Mouse (Mus musculus) CH12.LX (cell line): ENCODE measurements at regions not wholly inside any gene's neighbourhood (a gene's known extent, or its start where the extent isn't known, plus 50 kb on each side); places are given as distances from the start of the nearest gene placed in this dataset.

Experiments
- DNase-seq: peaks from one replicate; pipeline ENCODE4 v3.0.0-alpha.2; 2013; ENCODE audit errors: extremely low read depth
- H3K27ac ChIP-seq: 2 replicates; pipeline ENCODE4 v1.5.1; 2012; ENCODE audit warnings: low read depth, mild to moderate bottlenecking, control low read depth, moderate library complexity; ENCODE audit not compliant: insufficient read depth
- H3K27me3 ChIP-seq: replicated peaks from 2 replicates; pipeline ENCODE3; 2012; ENCODE audit warnings: inconsistent platforms
- H3K36me3 ChIP-seq, 2 experiments: replicated peaks in 1 of 2; 2 replicates each; pipeline versions ENCODE3 to v1.6.1; 2012; ENCODE audit warnings: inconsistent platforms in 1 of 2, low read length in 1 of 2, mild to moderate bottlenecking in 1 of 2, mixed read lengths in 1 of 2, moderate library complexity in 1 of 2; ENCODE audit not compliant: control insufficient read depth in 1 of 2, insufficient read depth in 1 of 2
- H3K4me1 ChIP-seq, 2 experiments: 2 replicates each; pipeline ENCODE4 v1.6.1; 2012; ENCODE audit warnings: inconsistent platforms in 1 of 2, moderate library complexity in 1 of 2; ENCODE audit not compliant: insufficient read depth in 2 of 2, control insufficient read depth in 1 of 2
- H3K4me2 ChIP-seq: 2 replicates; pipeline ENCODE4 v1.6.1; 2012; ENCODE audit warnings: low read depth, mild to moderate bottlenecking, control low read depth; ENCODE audit not compliant: poor library complexity, insufficient read depth, severe bottlenecking
- H3K4me3 ChIP-seq, 3 experiments: fragments of 150-350 bp in 1 of 3; sonication (generic) in 1 of 3; replicated peaks in 1 of 3; 2 replicates each; pipeline versions ENCODE3 to v1.5.1; 2011 to 2012; ENCODE audit warnings: low read depth in 2 of 3, low read length in 2 of 3, mild to moderate bottlenecking in 2 of 3, moderate library complexity in 2 of 3, control low read depth in 1 of 3, improper control_type of control experiment in 1 of 3, inconsistent platforms in 1 of 3, mixed read lengths in 1 of 3; ENCODE audit not compliant: poor library complexity in 1 of 3
- H3K79me2 ChIP-seq: replicated peaks from 2 replicates; pipeline ENCODE4 v1.6.1; 2012; ENCODE audit warnings: mild to moderate bottlenecking, moderate library complexity; ENCODE audit not compliant: control insufficient read depth, poor library complexity, insufficient read depth, severe bottlenecking; ENCODE audit errors: extremely low read depth
- H3K9ac ChIP-seq: 2 replicates; pipeline ENCODE4 v1.6.1; 2012; ENCODE audit warnings: low read depth, mild to moderate bottlenecking, control low read depth, moderate library complexity; ENCODE audit not compliant: insufficient read depth
- H3K9me3 ChIP-seq: replicated peaks from 2 replicates; pipeline ENCODE3; 2012; ENCODE audit warnings: low read length, inconsistent platforms, mixed read lengths
- BHLHE40 ChIP-seq: IDR thresholded peaks from 2 replicates; pipeline ENCODE4 v1.6.1; 2011; ENCODE audit warnings: mild to moderate bottlenecking, low read depth, low read length, improper control_type of control experiment
- CHD2 ChIP-seq: IDR thresholded peaks from 2 replicates; pipeline ENCODE4 v1.6.1; 2011; ENCODE audit warnings: low read length, improper control_type of control experiment
- E2F4 ChIP-seq: IDR thresholded peaks from 2 replicates; pipeline ENCODE4 v1.6.1; 2011; ENCODE audit warnings: low read depth, low read length, improper control_type of control experiment; ENCODE audit not compliant: insufficient replicate concordance
- ELF1 ChIP-seq: IDR thresholded peaks from 2 replicates; pipeline ENCODE4 v1.6.1; 2014; ENCODE audit warnings: low read depth, mild to moderate bottlenecking, inconsistent platforms, low read length, improper control_type of control experiment
- EP300 ChIP-seq: IDR thresholded peaks from 2 replicates; pipeline ENCODE4 v1.6.1; 2011; ENCODE audit warnings: low read length, improper control_type of control experiment
- ETS1 ChIP-seq: conservative IDR thresholded peaks from 2 replicates; pipeline ENCODE4 v1.6.1; 2012; ENCODE audit warnings: low read depth, mild to moderate bottlenecking, inconsistent platforms, low read length, improper control_type of control experiment, moderate library complexity
- GABPA ChIP-seq: IDR thresholded peaks from 2 replicates; pipeline ENCODE4 v1.6.1; 2012; ENCODE audit warnings: low read depth, low read length, improper control_type of control experiment, inconsistent platforms; ENCODE audit not compliant: insufficient replicate concordance
- IRF4 ChIP-seq: IDR thresholded peaks from 2 replicates; pipeline ENCODE4 v1.6.1; 2014; ENCODE audit warnings: low read depth, mild to moderate bottlenecking, inconsistent platforms, low read length, improper control_type of control experiment
- JUN ChIP-seq: IDR thresholded peaks from 2 replicates; pipeline ENCODE4 v1.6.1; 2011; ENCODE audit warnings: low read depth, mild to moderate bottlenecking, low read length, improper control_type of control experiment, moderate library complexity; ENCODE audit not compliant: insufficient read depth
- JUND ChIP-seq: conservative IDR thresholded peaks from 2 replicates; pipeline ENCODE4 v1.6.1; 2011; ENCODE audit warnings: low read depth, low read length, improper control_type of control experiment
- MAFK ChIP-seq: IDR thresholded peaks from 2 replicates; pipeline ENCODE4 v1.6.1; 2011; ENCODE audit warnings: low read length, improper control_type of control experiment; ENCODE audit not compliant: insufficient replicate concordance
- PAX5 ChIP-seq: IDR thresholded peaks from 2 replicates; pipeline ENCODE4 v1.6.1; 2012; ENCODE audit warnings: low read length, inconsistent platforms, mixed read lengths
- POLR2A ChIP-seq: IDR thresholded peaks from 2 replicates; pipeline ENCODE4 v1.6.1; 2011; ENCODE audit warnings: low read depth, mild to moderate bottlenecking, improper control_type of control experiment, low read length
- POLR2AphosphoS2 ChIP-seq: IDR thresholded peaks from 2 replicates; pipeline ENCODE4 v1.6.1; 2011; ENCODE audit warnings: low read depth, low read length, improper control_type of control experiment
- ZKSCAN1 ChIP-seq: IDR thresholded peaks from 2 replicates; pipeline ENCODE4 v1.6.1; 2012; ENCODE audit warnings: low read depth, inconsistent platforms, low read length, improper control_type of control experiment, borderline replicate concordance
- ZNF384 ChIP-seq: IDR thresholded peaks from 2 replicates; pipeline ENCODE4 v1.6.1; 2012; ENCODE audit warnings: low read depth, low read length, improper control_type of control experiment, inconsistent platforms
- dilution Hi-C: fragments of 300-500 bp; cut with MboI; formaldehyde crosslinking; loops from 2 replicates; pipeline ENCODE4 v1.14.3; 2020; ENCODE audit warnings: low sequenced_read_pairs; ENCODE audit not compliant: extremely low pct_unique_long_range_greater_than_20kb, extremely low pct_ligation_motif_present
- in situ Hi-C: fragments of 300-500 bp; cut with MboI; formaldehyde crosslinking; loops from 3 replicates; pipeline ENCODE4 v1.14.3; 2019; ENCODE audit warnings: low sequenced_read_pairs, low pct_ligation_motif_present, low pct_unique_long_range_greater_than_20kb, mixed read lengths

- Histone ChIP-seq H3K27me3 (peaks cover 2% of the 10 kb centered on the region), H3K27ac (no peak overlapping the region), H3K9ac (no peak overlapping the region), H3K79me2 (no peaks in the 10 kb centered on the region), H3K4me2 (no peak overlapping the region), H3K9me3 (peaks cover 4% of the 10 kb centered on the region), H3K4me1 (peaks cover 5 to 35% of the 10 kb centered on the region in 2 experiments; a peak in 3 of 4 replicates), H3K4me3 (no peak overlapping the region), H3K36me3 (no peaks in the 10 kb centered on the region)
- dilution Hi-C loops (no loop called here), in situ Hi-C loops (loop anchor here (5.0 to 25.0 kb wide), 2 partner anchors 116 to 531 kb away; no protein-coding TSS in a partner anchor)
- no peak for DNase-seq
- TF ChIP-seq GABPA, result no peak
- TF ChIP-seq CHD2, result no peak
- TF ChIP-seq EP300, result no peak
- TF ChIP-seq BHLHE40, result no peak
- no peak for TF ChIP-seq E2F4
- no peak for TF ChIP-seq ETS1
- TF ChIP-seq ELF1, result no peak
- no peak for TF ChIP-seq IRF4
- TF ChIP-seq ZNF384, result no peak
- no peak for TF ChIP-seq ZKSCAN1
- no peak for TF ChIP-seq JUN
- TF ChIP-seq POLR2AphosphoS2, result no peak
- no peak for TF ChIP-seq MAFK
- no peak for TF ChIP-seq PAX5
- TF ChIP-seq JUND, result no peak
These were observed 58.1 kb upstream of the Osbpl8 start for GRCm38 (mm10) chr10:111106411-111106810.

- Histone ChIP-seq H3K79me2 (no peaks in the 10 kb centered on the region), H3K36me3 (no peaks in the 10 kb centered on the region), H3K9me3 (peaks cover 4% of the 10 kb centered on the region), H3K4me1 (peaks cover 5 to 35% of the 10 kb centered on the region in 2 experiments; a peak in 3 of 4 replicates), H3K4me2 (no peak overlapping the region), H3K4me3 (no peak overlapping the region), H3K27me3 (peaks cover 2% of the 10 kb centered on the region), H3K9ac (no peak overlapping the region), H3K27ac (no peak overlapping the region)
- in situ Hi-C loops (loop anchor here (5.0 to 25.0 kb wide), 2 partner anchors 117 to 532 kb away; no protein-coding TSS in a partner anchor), dilution Hi-C loops (no loop called here)
- no peak for TF ChIP-seq POLR2A
- no peak for DNase-seq
These were observed 58.9 kb upstream of the Osbpl8 start for GRCm38 (mm10) chr10:111105662-111106061.
